Mouse (Mus musculus): ENCODE results near the gene Lingo2. TPM values are rescaled to one million over a fixed set of nuclear protein-coding genes. Genes with fewer than 3 reads are reported as not detected.

The Lingo2 gene
- polyA plus RNA-seq, 1 experiment from 2014 or later = 0.40 TPM

DNA sequence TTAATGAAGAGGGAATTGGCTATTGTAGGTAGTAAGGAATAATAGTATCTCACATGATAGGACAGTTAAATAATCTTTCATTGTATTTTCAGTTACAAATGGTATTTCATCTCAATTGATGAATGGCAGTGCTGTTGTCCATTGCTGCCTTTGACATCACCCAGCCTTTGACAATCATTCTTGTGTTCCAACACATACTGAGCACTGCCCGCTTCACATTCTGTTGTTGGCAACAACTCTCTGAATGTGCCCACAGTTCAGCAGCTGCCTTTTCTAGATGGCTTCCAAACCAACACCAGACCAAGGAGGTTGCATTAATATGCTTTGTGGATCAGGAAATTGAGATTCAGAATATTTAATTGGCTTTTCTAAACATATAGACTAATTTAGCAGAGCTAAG, 1130.8 kb downstream of the Lingo2 start:
- H3K36me3 ChIP-seq (ENCODE audit: control insufficient read depth, insufficient read depth) = no peaks in the 10 kb centered on the region
- ATAC-seq = no peak
- H3K4me1 ChIP-seq (replicated peaks; ENCODE audit: control insufficient read depth, insufficient read depth, low read length) = no peaks in the 10 kb centered on the region
- H3K4me2 ChIP-seq (replicated peaks; ENCODE audit: low read depth) = no peak overlapping the region
- H3K9me3 ChIP-seq (ENCODE audit: control insufficient read depth) = no peaks in the 10 kb centered on the region
- H3K9ac ChIP-seq (ENCODE audit: low read depth, low read length) = no peak overlapping the region
- no peak for TF ChIP-seq CTCF (IDR thresholded peaks at IDR 0.05; ENCODE audit: low read depth)
- no peaks in the 10 kb centered on the region for H3K27me3 ChIP-seq (replicated peaks; ENCODE audit: control insufficient read depth, insufficient read depth, low read length)
- H3K4me3 ChIP-seq (ENCODE audit: low read depth, low read length) = no peak overlapping the region
- H3K27ac ChIP-seq (ENCODE audit: low read depth, low read length) = no peak overlapping the region
- 92% methylated on average over 1 of the region's 1 CpGs for WGBS

DNA sequence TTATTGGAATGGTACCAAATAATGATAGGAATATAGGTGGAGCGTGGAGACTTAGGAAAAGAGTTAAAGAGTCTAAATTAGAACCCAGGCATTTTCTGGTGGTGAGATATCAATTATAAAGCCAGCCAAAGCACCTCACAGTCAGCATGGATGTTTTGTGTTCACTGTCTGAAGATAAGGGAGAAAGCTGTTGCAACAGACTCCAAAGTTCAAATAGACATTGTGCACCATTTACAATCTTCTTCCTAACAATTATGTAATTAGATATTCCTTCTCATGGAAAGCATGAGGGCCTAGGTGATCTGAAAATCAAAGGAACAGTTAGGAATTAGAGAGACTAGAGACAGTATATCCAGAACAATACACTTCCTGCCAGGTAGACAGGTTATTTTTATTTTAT, 1136.8 kb downstream of the Lingo2 start:
- ATAC-seq = peak; percentile 51; the same call in 1 of the 2 replicates
- 68% methylated on average over 1 of the region's 1 CpGs for WGBS
- Histone ChIP-seq H3K4me3 (ENCODE audit: low read depth, low read length) (no peak overlapping the region), H3K27me3 (replicated peaks; ENCODE audit: control insufficient read depth, insufficient read depth, low read length) (no peaks in the 10 kb centered on the region), H3K9me3 (ENCODE audit: control insufficient read depth) (no peaks in the 10 kb centered on the region), H3K27ac (ENCODE audit: low read depth, low read length) (no peak overlapping the region), H3K9ac (ENCODE audit: low read depth, low read length) (no peak overlapping the region), H3K4me1 (replicated peaks; ENCODE audit: control insufficient read depth, insufficient read depth, low read length) (no peaks in the 10 kb centered on the region), H3K36me3 (ENCODE audit: control insufficient read depth, insufficient read depth) (no peaks in the 10 kb centered on the region), H3K4me2 (replicated peaks; ENCODE audit: low read depth) (no peak overlapping the region)
- no peak for TF ChIP-seq CTCF (IDR thresholded peaks at IDR 0.05; ENCODE audit: low read depth)

DNA sequence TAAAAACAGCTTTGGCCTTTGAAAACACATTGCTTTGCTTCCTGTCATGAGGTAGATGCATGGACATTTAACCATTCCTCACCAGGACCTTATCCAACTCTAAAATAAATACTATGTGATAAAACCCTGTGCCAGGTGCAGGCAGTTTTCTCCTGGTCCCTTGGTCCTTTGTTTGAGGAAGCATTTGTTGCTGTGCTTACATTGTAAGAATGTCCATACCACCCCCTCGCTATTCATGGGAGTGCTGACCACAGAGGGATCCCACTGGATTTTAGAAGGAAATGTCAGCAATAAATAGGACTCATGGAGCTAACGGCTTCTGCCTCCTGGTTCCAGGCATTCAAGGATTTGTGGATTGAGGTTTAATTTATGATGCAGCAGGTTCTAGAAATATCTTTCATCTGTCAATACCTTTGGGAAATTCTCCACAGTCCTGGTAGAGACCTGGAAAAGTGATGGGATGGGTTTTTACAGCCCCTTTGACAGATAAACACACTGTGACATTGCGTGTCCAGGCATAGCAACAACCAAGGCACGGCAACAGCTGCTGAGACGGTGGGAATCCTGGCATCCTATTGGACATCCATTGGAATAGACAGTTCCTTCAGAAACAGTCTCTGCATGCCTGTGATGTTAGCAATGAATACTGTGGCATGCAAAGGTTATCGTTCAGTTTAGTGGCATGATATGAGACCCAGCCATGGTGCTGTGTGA, 1143.9 kb downstream of the Lingo2 start:
- no peaks in the 10 kb centered on the region for H3K27me3 ChIP-seq (replicated peaks; ENCODE audit: control insufficient read depth, insufficient read depth, low read length)
- WGBS = 70% methylated on average over 6 of the region's 6 CpGs
- H3K4me1 ChIP-seq (replicated peaks; ENCODE audit: control insufficient read depth, insufficient read depth, low read length) = no peaks in the 10 kb centered on the region
- H3K27ac ChIP-seq (ENCODE audit: low read depth, low read length) = no peak overlapping the region
- H3K9me3 ChIP-seq (ENCODE audit: control insufficient read depth) = no peaks in the 10 kb centered on the region
- H3K4me3 ChIP-seq (ENCODE audit: low read depth, low read length) = no peak overlapping the region
- ATAC-seq = no peak
- no peak overlapping the region for H3K4me2 ChIP-seq (replicated peaks; ENCODE audit: low read depth)
- TF ChIP-seq CTCF (IDR thresholded peaks at IDR 0.05; ENCODE audit: low read depth) = no peak
- H3K36me3 ChIP-seq (ENCODE audit: control insufficient read depth, insufficient read depth) = no peaks in the 10 kb centered on the region
- H3K9ac ChIP-seq (ENCODE audit: low read depth, low read length) = no peak overlapping the region

DNA sequence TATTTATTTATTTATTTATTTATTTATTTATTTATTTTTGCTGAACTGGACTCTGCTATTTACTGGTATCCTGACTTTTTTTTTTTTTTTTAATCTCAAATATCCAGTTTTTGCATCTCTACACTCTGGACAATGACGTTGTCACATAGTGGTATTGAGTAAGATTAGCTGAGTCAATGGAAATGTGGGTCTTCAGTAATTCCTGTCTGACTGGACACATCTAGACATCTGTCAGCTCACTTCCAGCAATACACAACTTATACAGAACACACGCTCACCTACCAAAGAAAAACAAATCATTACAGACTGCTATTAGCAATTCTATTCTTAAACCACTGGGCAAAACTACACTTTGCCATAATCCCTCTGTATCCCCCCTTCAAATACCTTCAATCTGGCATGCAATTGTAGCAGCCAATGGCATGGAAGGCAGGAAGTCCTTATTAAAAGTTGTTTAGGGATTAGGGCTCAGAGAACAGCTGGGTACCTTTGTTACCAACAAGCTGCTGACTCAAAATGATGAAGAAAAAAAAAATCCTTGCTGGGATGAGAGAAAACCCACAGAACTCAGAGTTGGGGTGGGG, 1144.6 kb downstream of the Lingo2 start:
- H3K4me3 ChIP-seq (ENCODE audit: low read depth, low read length) = no peak overlapping the region
- no peak overlapping the region for H3K27ac ChIP-seq (ENCODE audit: low read depth, low read length)
- WGBS = 84% methylated on average over 2 of the region's 2 CpGs
- no peaks in the 10 kb centered on the region for H3K36me3 ChIP-seq (ENCODE audit: control insufficient read depth, insufficient read depth)
- no peaks in the 10 kb centered on the region for H3K9me3 ChIP-seq (ENCODE audit: control insufficient read depth)
- no peak for TF ChIP-seq CTCF (IDR thresholded peaks at IDR 0.05; ENCODE audit: low read depth)
- ATAC-seq = no peak
- H3K27me3 ChIP-seq (replicated peaks; ENCODE audit: control insufficient read depth, insufficient read depth, low read length) = no peaks in the 10 kb centered on the region
- no peaks in the 10 kb centered on the region for H3K4me1 ChIP-seq (replicated peaks; ENCODE audit: control insufficient read depth, insufficient read depth, low read length)
- no peak overlapping the region for H3K4me2 ChIP-seq (replicated peaks; ENCODE audit: low read depth)
- H3K9ac ChIP-seq (ENCODE audit: low read depth, low read length) = no peak overlapping the region

DNA sequence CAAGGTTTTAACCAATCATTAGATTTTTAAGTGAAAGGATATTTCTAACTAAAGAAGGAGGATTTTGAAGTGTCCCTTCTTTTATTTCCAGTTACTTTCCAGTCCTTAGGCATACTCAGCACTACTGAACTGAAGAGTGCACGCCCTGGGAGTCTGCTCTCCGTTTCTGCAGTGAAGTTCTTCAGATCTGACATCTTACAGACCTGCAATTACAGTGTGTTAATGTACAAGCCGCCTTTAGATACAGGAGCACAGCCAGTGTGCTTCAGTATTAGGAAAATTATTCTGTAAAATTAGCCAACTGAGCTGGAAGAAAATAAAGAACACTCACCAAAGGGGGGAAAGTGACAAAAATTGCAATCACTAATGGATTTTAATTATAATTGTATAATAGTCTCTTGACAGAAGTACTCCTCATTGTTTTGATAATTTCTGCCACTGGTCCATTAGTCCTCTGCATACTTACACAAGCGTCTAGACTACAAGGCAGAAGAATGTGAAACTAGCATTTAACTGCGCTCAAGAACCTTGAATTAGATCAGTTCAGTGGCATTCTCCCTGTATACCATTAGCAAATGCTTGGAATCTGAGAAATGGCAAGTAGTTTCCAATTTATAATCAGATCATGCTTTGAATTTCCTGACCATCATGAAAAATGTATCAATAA, 1167.2 kb downstream of the Lingo2 start:
- no peak overlapping the region for H3K4me3 ChIP-seq (ENCODE audit: low read depth, low read length)
- 57% methylated on average over 5 of the region's 5 CpGs for WGBS
- H3K4me1 ChIP-seq (replicated peaks; ENCODE audit: control insufficient read depth, insufficient read depth, low read length) = no peaks in the 10 kb centered on the region
- H3K27ac ChIP-seq (ENCODE audit: low read depth, low read length) = no peak overlapping the region
- no peak for TF ChIP-seq CTCF (IDR thresholded peaks at IDR 0.05; ENCODE audit: low read depth)
- no peaks in the 10 kb centered on the region for H3K36me3 ChIP-seq (ENCODE audit: control insufficient read depth, insufficient read depth)
- no peak overlapping the region for H3K4me2 ChIP-seq (replicated peaks; ENCODE audit: low read depth)
- no peaks in the 10 kb centered on the region for H3K9me3 ChIP-seq (ENCODE audit: control insufficient read depth)
- no peak overlapping the region for H3K9ac ChIP-seq (ENCODE audit: low read depth, low read length)
- H3K27me3 ChIP-seq (replicated peaks; ENCODE audit: control insufficient read depth, insufficient read depth, low read length) = no peaks in the 10 kb centered on the region
- ATAC-seq = no peak

DNA sequence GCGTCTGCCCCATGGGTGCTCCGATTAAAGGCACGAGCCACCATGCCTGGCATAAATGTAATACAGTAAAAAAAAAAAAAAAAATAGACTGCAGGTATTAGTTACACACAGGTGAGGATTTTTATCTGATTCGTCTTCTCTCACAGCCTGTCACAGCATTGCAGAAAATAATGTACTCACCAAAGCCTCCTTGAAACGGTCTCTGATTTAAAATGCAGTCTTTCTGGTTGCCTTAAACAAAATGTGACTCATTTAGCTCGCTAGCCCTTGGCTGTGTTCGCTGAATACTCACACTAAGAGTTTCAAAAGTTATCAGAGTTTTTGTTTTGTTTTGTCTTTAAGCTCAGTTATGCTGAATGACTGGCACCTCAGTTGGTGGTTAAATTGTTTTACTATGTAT, 1180.7 kb downstream of the Lingo2 start:
- ATAC-seq = no peak
- 78% methylated on average over 7 of the region's 7 CpGs for WGBS
- no peak for TF ChIP-seq CTCF (IDR thresholded peaks at IDR 0.05; ENCODE audit: low read depth)

More for the DNA sequence above, 1180.7 kb downstream of the Lingo2 start:
- Histone ChIP-seq H3K27me3 (replicated peaks; ENCODE audit: control insufficient read depth, insufficient read depth, low read length) (no peaks in the 10 kb centered on the region), H3K4me3 (ENCODE audit: low read depth, low read length) (no peak overlapping the region), H3K4me1 (replicated peaks; ENCODE audit: control insufficient read depth, insufficient read depth, low read length) (no peaks in the 10 kb centered on the region), H3K36me3 (ENCODE audit: control insufficient read depth, insufficient read depth) (no peaks in the 10 kb centered on the region), H3K27ac (ENCODE audit: low read depth, low read length) (no peak overlapping the region), H3K9me3 (ENCODE audit: control insufficient read depth) (no peaks in the 10 kb centered on the region), H3K9ac (ENCODE audit: low read depth, low read length) (no peak overlapping the region), H3K4me2 (replicated peaks; ENCODE audit: low read depth) (no peak overlapping the region)

Data from intestine, postnatal 0 days (tissue).